Mouse (Mus musculus) ES-E14 (cell line): ENCODE data around the gene Gpr160.

ENCODE experiments used
- CHD2 ChIP-seq: IDR thresholded peaks from 2 replicates; pipeline ENCODE4 v1.6.1; 2014; ENCODE audit warnings: mild to moderate bottlenecking, low read depth, low read length, inconsistent platforms
- HCFC1 ChIP-seq: IDR thresholded peaks from 2 replicates; pipeline ENCODE4 v1.6.1; 2012; ENCODE audit warnings: low read length, inconsistent platforms, borderline replicate concordance; ENCODE audit not compliant: insufficient read depth
- MAFK ChIP-seq: IDR thresholded peaks from 2 replicates; pipeline ENCODE4 v1.6.1; 2014; ENCODE audit warnings: mild to moderate bottlenecking, low read depth, low read length, inconsistent platforms; ENCODE audit not compliant: insufficient read depth
- ZC3H11A ChIP-seq: IDR thresholded peaks from 2 replicates; pipeline ENCODE4 v1.6.1; 2012; ENCODE audit warnings: low read depth, mild to moderate bottlenecking, inconsistent platforms, low read length, borderline replicate concordance
- ZNF384 ChIP-seq: IDR thresholded peaks from 2 replicates; pipeline ENCODE4 v1.6.1; 2012; ENCODE audit warnings: low read depth, low read length, inconsistent platforms

GRCm38 (mm10) chr3:30812881-30813280, 42.9 kb upstream of the Gpr160 start:
- TF ChIP-seq ZC3H11A (no peak), HCFC1 (no peak), MAFK (no peak), CHD2 (no peak), ZNF384 (no peak)
